Mouse (Mus musculus) ES-E14 (cell line): ENCODE measurements around the gene Pde6c.

Experiments
- MAFK ChIP-seq: IDR thresholded peaks from 2 replicates; pipeline ENCODE4 v1.6.1; 2014; ENCODE audit warnings: mild to moderate bottlenecking, low read depth, low read length, inconsistent platforms; ENCODE audit not compliant: insufficient read depth
- ZC3H11A ChIP-seq: IDR thresholded peaks from 2 replicates; pipeline ENCODE4 v1.6.1; 2012; ENCODE audit warnings: low read depth, mild to moderate bottlenecking, inconsistent platforms, low read length, borderline replicate concordance

DNA sequence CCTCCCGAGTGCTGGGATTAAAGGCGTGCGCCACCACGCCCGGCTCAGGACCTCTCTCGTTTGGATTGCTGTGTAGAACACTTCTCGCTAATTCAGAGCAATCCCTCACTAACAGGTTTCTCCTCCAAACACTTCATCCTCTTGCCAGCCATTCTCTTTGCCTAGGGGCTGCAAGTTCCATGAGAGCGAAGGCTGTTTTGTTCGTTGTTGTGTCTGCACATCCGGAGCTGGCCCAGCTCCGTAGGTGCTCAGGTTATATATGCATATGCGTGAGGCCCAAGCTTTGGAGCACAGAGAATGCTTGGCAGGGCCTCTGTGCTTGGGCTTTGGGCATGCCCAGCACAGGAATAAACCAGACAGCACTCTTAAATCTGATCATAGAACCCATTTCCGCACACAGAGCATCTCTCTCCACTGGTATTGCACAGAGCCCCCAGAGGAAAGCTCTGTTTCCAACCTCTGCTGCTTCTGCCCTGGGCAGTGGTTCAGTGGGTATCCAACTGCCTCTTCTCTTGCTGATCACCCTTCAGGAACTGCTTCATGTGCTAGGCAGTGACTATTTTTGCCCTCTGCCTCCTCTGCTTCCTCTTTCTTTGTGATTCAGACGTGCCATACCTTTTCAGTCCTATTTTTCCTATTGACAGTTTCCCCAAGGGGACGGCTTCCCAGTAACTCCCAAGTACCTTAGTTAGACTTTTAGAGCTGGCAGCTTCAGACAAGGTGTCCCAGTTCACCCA lies 22.9 kb upstream of the Pde6c start:
- TF ChIP-seq MAFK: no peak
- no peak for TF ChIP-seq ZC3H11A
